Mouse (Mus musculus) MEL (cell line): ENCODE data around the gene Rab10. TPM values are rescaled to one million over a fixed set of nuclear protein-coding genes. Genes with fewer than 3 reads are reported as not detected.

Experiments
- DNase-seq: peaks from one replicate; pipeline ENCODE4 v3.0.0; 2011; ENCODE audit warnings: low read depth, low spot score
- H3K27ac ChIP-seq: 2 replicates; pipeline ENCODE4 v1.5.1; 2012; ENCODE audit warnings: low read depth, mild to moderate bottlenecking, control low read depth, low read length, moderate library complexity; ENCODE audit not compliant: control insufficient read depth
- H3K27me3 ChIP-seq, 2 experiments: fragments of 150-350 bp in 1 of 2; sonication (generic) in 1 of 2; 2 replicates each; pipeline ENCODE4 v1.6.1; 2012; ENCODE audit warnings: low read length in 2 of 2, mild to moderate bottlenecking in 2 of 2, improper control_type of control experiment in 1 of 2, moderate library complexity in 1 of 2; ENCODE audit not compliant: insufficient read depth in 2 of 2, control insufficient read depth in 1 of 2
- H3K36me3 ChIP-seq, 2 experiments: 2 replicates each; pipeline ENCODE4 v1.6.1; 2012 to 2014; ENCODE audit warnings: low read length in 2 of 2, improper control_type of control experiment in 1 of 2, inconsistent platforms in 1 of 2, mild to moderate bottlenecking in 1 of 2; ENCODE audit not compliant: insufficient read depth in 2 of 2, control insufficient read depth in 1 of 2
- H3K4me1 ChIP-seq, 2 experiments: fragments of 150-350 bp in 1 of 2; sonication (generic) in 1 of 2; 2 replicates each; pipeline ENCODE4 v1.6.1; 2012; ENCODE audit warnings: low read length in 2 of 2, improper control_type of control experiment in 1 of 2, mild to moderate bottlenecking in 1 of 2; ENCODE audit not compliant: insufficient read depth in 2 of 2, control insufficient read depth in 1 of 2
- H3K4me3 ChIP-seq, 2 experiments: fragments of 150-350 bp in 1 of 2; sonication (generic) in 1 of 2; 2 replicates each; pipeline ENCODE4 v1.5.1; 2012; ENCODE audit warnings: low read depth in 2 of 2, low read length in 2 of 2, mild to moderate bottlenecking in 2 of 2, moderate library complexity in 2 of 2, control low read depth in 1 of 2, improper control_type of control experiment in 1 of 2; ENCODE audit not compliant: control insufficient read depth in 1 of 2, insufficient read depth in 1 of 2
- H3K79me2 ChIP-seq: 2 replicates; pipeline ENCODE4 v1.6.1; 2012; ENCODE audit warnings: mild to moderate bottlenecking, low read length, moderate library complexity; ENCODE audit not compliant: control insufficient read depth, poor library complexity, insufficient read depth
- H3K9ac ChIP-seq: 2 replicates; pipeline ENCODE4 v1.6.1; 2012; ENCODE audit warnings: low read depth, mild to moderate bottlenecking, control low read depth, low read length, moderate library complexity; ENCODE audit not compliant: control insufficient read depth, poor library complexity, severe bottlenecking
- H3K9me3 ChIP-seq: fragments of 150-350 bp; sonication (generic); replicated peaks from 2 replicates; pipeline ENCODE4 v1.6.1; 2012; ENCODE audit warnings: mild to moderate bottlenecking, low read length, improper control_type of control experiment, moderate library complexity; ENCODE audit not compliant: insufficient read depth
- BHLHE40 ChIP-seq: IDR thresholded peaks from 2 replicates; pipeline ENCODE4 v1.6.1; 2012; ENCODE audit warnings: low read depth, mild to moderate bottlenecking, inconsistent platforms, low read length, improper control_type of control experiment, borderline replicate concordance
- CHD2 ChIP-seq: IDR thresholded peaks from 2 replicates; pipeline ENCODE4 v1.6.1; 2011; ENCODE audit warnings: low read length, improper control_type of control experiment
- CTCF ChIP-seq, 3 experiments: IDR thresholded peaks in 2 of 3; conservative IDR thresholded peaks in 1 of 3; 2 replicates each; pipeline ENCODE4 v1.5.1; 2011 to 2012; ENCODE audit warnings: low read length in 3 of 3, low read depth in 2 of 3, mild to moderate bottlenecking in 2 of 3, improper control_type of control experiment in 1 of 3, inconsistent platforms in 1 of 3, mixed read lengths in 1 of 3, moderate library complexity in 1 of 3; ENCODE audit not compliant: control insufficient read depth in 1 of 3, insufficient read depth in 1 of 3, poor library complexity in 1 of 3, severe bottlenecking in 1 of 3
- E2F4 ChIP-seq: IDR thresholded peaks from 2 replicates; pipeline ENCODE4 v1.6.1; 2011; ENCODE audit warnings: low read depth, low read length, improper control_type of control experiment, borderline replicate concordance
- ELF1 ChIP-seq: IDR thresholded peaks from 2 replicates; pipeline ENCODE4 v1.6.1; 2014; ENCODE audit warnings: low read depth, mild to moderate bottlenecking, inconsistent platforms, low read length, improper control_type of control experiment, moderate library complexity
- EP300 ChIP-seq, 2 experiments: IDR thresholded peaks; 2 replicates each; pipeline ENCODE4 v1.6.1; 2011; ENCODE audit warnings: improper control_type of control experiment in 2 of 2, low read length in 2 of 2, low read depth in 1 of 2, mild to moderate bottlenecking in 1 of 2
- GATA1 ChIP-seq: IDR thresholded peaks from 2 replicates; pipeline ENCODE4 v1.6.1; 2011; ENCODE audit warnings: low read depth, low read length, improper control_type of control experiment
- HCFC1 ChIP-seq: IDR thresholded peaks from 2 replicates; pipeline ENCODE4 v1.6.1; 2012; ENCODE audit warnings: low read depth, mild to moderate bottlenecking, inconsistent platforms, low read length, improper control_type of control experiment, moderate library complexity
- MYC ChIP-seq: IDR thresholded peaks from 2 replicates; pipeline ENCODE4 v1.6.1; 2011; ENCODE audit warnings: low read depth, mild to moderate bottlenecking, low read length, improper control_type of control experiment, moderate library complexity
- POLR2AphosphoS5 ChIP-seq: IDR thresholded peaks from 2 replicates; pipeline ENCODE4 v1.6.1; 2012; ENCODE audit warnings: low read depth, borderline replicate concordance, mild to moderate bottlenecking, inconsistent platforms, low read length, moderate library complexity, mixed read lengths
- RAD21 ChIP-seq: IDR thresholded peaks from 2 replicates; pipeline ENCODE4 v1.6.1; 2011; ENCODE audit warnings: mild to moderate bottlenecking, low read depth, low read length, improper control_type of control experiment
- SMC3 ChIP-seq: IDR thresholded peaks from 2 replicates; pipeline ENCODE4 v1.6.1; 2011; ENCODE audit warnings: low read depth, low read length, improper control_type of control experiment
- UBTF ChIP-seq: IDR thresholded peaks from 2 replicates; pipeline ENCODE4 v1.6.1; 2012; ENCODE audit warnings: low read depth, mild to moderate bottlenecking, inconsistent platforms, low read length, improper control_type of control experiment, moderate library complexity, borderline replicate concordance; ENCODE audit not compliant: insufficient read depth
- USF1 ChIP-seq: IDR thresholded peaks from 2 replicates; pipeline ENCODE4 v1.6.1; 2014; ENCODE audit warnings: low read depth, mild to moderate bottlenecking, inconsistent platforms, low read length, improper control_type of control experiment, moderate library complexity
- ZC3H11A ChIP-seq: IDR thresholded peaks from 2 replicates; pipeline ENCODE4 v1.6.1; 2012; ENCODE audit warnings: low read depth, mild to moderate bottlenecking, inconsistent platforms, low read length, improper control_type of control experiment
- ZMIZ1 ChIP-seq: IDR thresholded peaks from 2 replicates; pipeline ENCODE4 v1.6.1; 2012; ENCODE audit warnings: low read depth, mild to moderate bottlenecking, inconsistent platforms, low read length, improper control_type of control experiment, moderate library complexity
- polyA plus RNA-seq, 2 experiments: library from polyadenylated mRNA; stranded (reverse) in 1 of 2; unstranded in 1 of 2; fragments of >175 nt in 1 of 2; fragments of >200 nt in 1 of 2; gene quantifications; 2 replicates each; pipeline versions ENCODE4 v1.2.1 to v1.2.4; 2012; ENCODE audit warnings: low replicate concordance in 2 of 2, low read depth in 1 of 2; ENCODE audit not compliant: insufficient read length in 2 of 2, insufficient read depth in 1 of 2, missing spikeins in 1 of 2
- total RNA-seq: library from RNA; depleted of rRNA; stranded (reverse); fragments of 300-350 nt; gene quantifications from 2 replicates; pipeline ENCODE4 v1.2.3, GENCODE M21; 2012

Gene Rab10
- total and polyA plus RNA-seq, 3 experiments: 41.3 to 71.8 (median 67.7) TPM

- no peaks in the 10 kb centered on the region for H3K9me3 ChIP-seq
- peaks cover 11 to 12% of the 10 kb centered on the region in 2 experiments for H3K4me1 ChIP-seq
- DNase-seq: peak; percentile 52
- no peak overlapping the region for H3K27ac ChIP-seq
- peak; percentile 26 for TF ChIP-seq RAD21
- no peak for TF ChIP-seq ELF1
- peak; percentile 46 for TF ChIP-seq SMC3
- peak; percentile 31 for TF ChIP-seq ZC3H11A
- TF ChIP-seq USF1: no peak
- peak in 2 of 3 experiments; percentile 43 to 45; a peak in 4 of 6 replicates for TF ChIP-seq CTCF (IDR thresholded peaks at IDR 0.05 in 2 of 3, conservative IDR thresholded peaks at IDR 0.05 in 1 of 3; ENCODE audit: control insufficient read depth in 1 of 3, insufficient read depth in 1 of 3, low read depth in 2 of 3, low read length in 3 of 3, poor library complexity in 1 of 3, severe bottlenecking in 1 of 3)
- H3K27me3 ChIP-seq: no peaks in the 10 kb centered on the region
- H3K79me2 ChIP-seq: no peaks in the 10 kb centered on the region
- H3K36me3 ChIP-seq: peaks cover 20 to 29% of the 10 kb centered on the region in 2 experiments
- no peak overlapping the region for H3K9ac ChIP-seq
- H3K4me3 ChIP-seq: no peak overlapping the region
These were observed 56.2 kb downstream of the Rab10 start for GRCm38 (mm10) chr12:3253591-3253990.

GRCm38 (mm10) chr12:3246091-3246490 lies 63.7 kb downstream of the Rab10 start:
- peaks cover 0 to 6% of the 10 kb centered on the region in 2 experiments; a peak in 2 of 4 replicates for H3K36me3 ChIP-seq
- TF ChIP-seq HCFC1 (no peak), USF1 (no peak), ZMIZ1 (no peak), EP300 (IDR thresholded peaks at IDR 0.05; ENCODE audit: low read depth in 1 of 2, low read length in 2 of 2) (no peak), GATA1 (no peak), BHLHE40 (no peak), E2F4 (no peak), CHD2 (no peak), UBTF (no peak), POLR2AphosphoS5 (no peak), CTCF (IDR thresholded peaks at IDR 0.05 in 2 of 3, conservative IDR thresholded peaks at IDR 0.05 in 1 of 3; ENCODE audit: control insufficient read depth in 1 of 3, insufficient read depth in 1 of 3, low read depth in 2 of 3, low read length in 3 of 3, poor library complexity in 1 of 3, severe bottlenecking in 1 of 3) (no peak), SMC3 (no peak), MYC (no peak)
- TF ChIP-seq, all 39 proteins: peak for 0
- H3K4me1 ChIP-seq: no peaks in the 10 kb centered on the region
- no peaks in the 10 kb centered on the region for H3K79me2 ChIP-seq
- no peak for DNase-seq
- no peak overlapping the region for H3K9ac ChIP-seq
- H3K27ac ChIP-seq: no peak overlapping the region
- no peaks in the 10 kb centered on the region for H3K27me3 ChIP-seq
- H3K4me3 ChIP-seq: no peak overlapping the region
- H3K9me3 ChIP-seq: no peaks in the 10 kb centered on the region
